Mouse (Mus musculus) lung, adult 2 months (tissue): ENCODE data around the gene Rreb1. TPM values are rescaled to one million over a fixed set of nuclear protein-coding genes. Genes with fewer than 3 reads are reported as not detected.
A peak's percentile ranks its signal among the peaks of the same experiment; 100 is the strongest.

ENCODE experiments used
- DNase-seq: peaks from one replicate; pipeline ENCODE4 v3.0.0; 2022
- H3K4me1 ChIP-seq: fragments of 200-500 bp; 2 replicates; pipeline ENCODE4 v1.6.1; 2011; ENCODE audit warnings: low read length; ENCODE audit not compliant: control insufficient read depth, insufficient read depth
- H3K4me3 ChIP-seq: fragments of 200-500 bp; replicated peaks from 2 replicates; pipeline ENCODE3; 2011; ENCODE audit warnings: low read depth, mild to moderate bottlenecking, control low read depth, low read length; ENCODE audit errors: extremely low read depth
- CTCF ChIP-seq: fragments of 200-500 bp; IDR thresholded peaks from 2 replicates; pipeline ENCODE4 v1.5.1; 2011; ENCODE audit warnings: mild to moderate bottlenecking, low read length, control low read depth; ENCODE audit not compliant: insufficient read depth
- POLR2A ChIP-seq: fragments of 200-500 bp; IDR thresholded peaks from 2 replicates; pipeline ENCODE4 v1.6.1; 2011; ENCODE audit warnings: low read depth, mild to moderate bottlenecking, control low read depth, low read length, borderline replicate concordance; ENCODE audit errors: extremely low read depth
- WGBS: fragments of 180-500 bp; shearing (Covaris S2); methylation state at CpG from one replicate; pipeline ENCODE4 v1.1.7; 2018; 5-methylcytosine and 5-hydroxymethylcytosine counted together
- polyA plus RNA-seq: library from polyadenylated mRNA; depleted of rRNA; stranded (reverse); fragments of >200 nt; gene quantifications from 2 replicates; pipeline ENCODE4 v1.2.3, GENCODE M21; 2012

The Rreb1 gene
- polyA plus RNA-seq, 1 experiment, result 23.7 TPM

DNA sequence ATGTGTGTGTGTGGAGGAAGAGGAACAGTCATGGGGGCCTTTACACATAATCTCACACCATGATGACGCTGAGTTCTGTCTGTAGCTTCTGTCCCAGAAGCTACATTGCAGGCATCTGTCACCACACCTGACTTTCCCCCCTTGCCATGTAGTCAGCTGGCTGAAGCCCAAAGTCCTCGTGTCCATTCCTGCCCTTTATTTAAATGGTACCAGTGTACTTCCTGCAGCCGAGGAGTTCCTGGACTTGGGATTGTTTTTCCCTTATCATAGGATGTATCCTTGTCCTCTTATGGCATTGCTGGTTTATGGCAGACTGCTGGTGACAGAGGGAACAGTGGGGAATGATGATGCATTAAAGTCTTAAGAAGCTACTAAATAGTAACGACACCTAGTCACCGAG lies 120.6 kb downstream of the Rreb1 start:
- peaks cover 10% of the 10 kb centered on the region for H3K4me1 ChIP-seq
- no peak overlapping the region for H3K4me3 ChIP-seq
- DNase-seq, result no peak
- TF ChIP-seq CTCF (no peak), POLR2A (no peak)
- 56% methylated on average over 5 of the region's 5 CpGs for WGBS

DNA sequence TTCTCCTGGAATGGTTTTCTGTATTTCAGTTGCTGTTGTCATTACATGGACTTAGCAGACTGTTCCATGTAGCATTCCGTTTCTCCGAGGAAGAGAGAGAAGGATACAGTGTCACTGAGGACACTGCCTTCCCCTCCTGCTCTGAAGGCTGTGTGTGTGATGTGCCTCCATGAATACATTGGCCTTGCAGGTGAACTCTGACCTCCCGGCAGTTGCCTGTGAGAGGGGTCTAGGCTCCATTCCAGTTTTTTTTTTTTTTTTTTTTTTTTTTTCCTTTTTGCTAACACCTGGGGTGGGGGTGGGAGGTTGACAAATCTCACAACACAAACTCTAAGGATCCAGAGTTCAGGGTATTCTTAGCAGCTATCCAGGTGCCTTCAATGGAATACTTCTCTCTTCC lies 124.8 kb downstream of the Rreb1 start:
- Histone ChIP-seq H3K4me3 (no peak overlapping the region), H3K4me1 (peaks cover 6% of the 10 kb centered on the region)
- no peak for DNase-seq
- TF ChIP-seq POLR2A, result no peak
- WGBS, result 73% methylated on average over 3 of the region's 3 CpGs

DNA sequence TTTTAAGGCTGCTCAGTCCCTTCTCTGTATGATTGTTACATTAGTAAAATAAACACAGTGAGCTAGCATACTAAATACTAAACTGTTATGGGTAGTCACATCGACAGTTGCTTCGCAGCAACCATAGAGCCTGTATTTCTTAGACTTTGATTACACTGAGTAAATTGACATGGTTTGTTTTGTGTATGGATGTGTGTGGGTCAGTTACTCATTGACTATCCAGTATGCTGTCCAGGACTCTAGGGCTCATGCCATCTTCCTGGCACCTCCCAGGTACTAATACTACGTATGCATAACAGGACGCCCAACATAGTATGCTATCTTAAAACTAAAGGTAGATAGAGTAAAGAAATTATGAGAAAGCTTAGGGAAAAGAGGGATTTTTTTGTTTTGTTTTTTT lies 125.3 kb downstream of the Rreb1 start:
- WGBS, result 88% methylated on average over 4 of the region's 4 CpGs
- DNase-seq, result no peak
- TF ChIP-seq CTCF (no peak), POLR2A (no peak)
- Histone ChIP-seq H3K4me1 (peaks cover 6% of the 10 kb centered on the region), H3K4me3 (no peak overlapping the region)

DNA sequence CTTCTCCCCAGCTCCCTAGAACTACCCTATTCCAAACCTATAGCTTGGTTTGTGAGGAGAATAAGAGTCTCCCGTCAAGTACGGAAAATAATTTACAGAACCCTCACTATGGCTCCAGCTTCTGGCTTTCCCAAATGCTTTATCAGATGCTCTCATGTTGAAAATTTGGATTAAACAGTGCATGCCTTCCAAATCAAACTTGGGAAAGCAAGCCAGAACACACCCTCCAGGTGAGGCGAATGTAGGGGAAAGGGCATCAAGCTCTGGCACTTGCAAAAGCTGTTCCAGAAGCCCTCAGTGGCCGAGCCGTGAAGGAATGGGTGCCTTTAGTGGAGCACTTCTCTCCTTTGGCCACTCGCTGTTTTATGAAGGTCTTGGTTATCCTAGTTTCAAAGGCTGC lies 126.2 kb downstream of the Rreb1 start:
- DNase-seq, result no peak
- Histone ChIP-seq H3K4me3 (no peak overlapping the region), H3K4me1 (peaks cover 2% of the 10 kb centered on the region; the same call in 1 of the 2 replicates)
- TF ChIP-seq POLR2A (no peak), CTCF (no peak)
- WGBS, result 64% methylated on average over 6 of the region's 6 CpGs

DNA sequence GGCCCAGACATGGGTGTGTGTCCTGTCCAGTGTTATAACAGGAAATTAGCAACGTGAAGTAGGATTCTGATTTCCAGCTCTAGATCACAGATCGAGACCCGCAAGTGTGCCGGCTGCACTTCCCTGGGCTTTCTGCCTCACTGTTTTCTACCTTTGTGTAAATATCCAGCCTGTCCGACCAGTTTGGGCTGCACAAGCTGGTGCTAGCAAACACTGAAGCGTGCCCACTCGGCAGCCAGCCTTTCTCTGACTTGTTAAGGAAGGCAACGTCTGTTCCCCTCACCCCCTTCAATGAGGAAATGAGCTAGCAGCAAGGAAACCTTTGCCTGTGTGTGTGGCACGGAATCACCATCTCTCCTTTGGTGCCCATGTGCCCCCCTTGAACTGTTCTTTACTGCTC lies 129.9 kb downstream of the Rreb1 start:
- 62% methylated on average over 9 of the region's 9 CpGs for WGBS
- no peak for TF ChIP-seq CTCF
- TF ChIP-seq POLR2A, result no peak
- DNase-seq, result peak; percentile 55
- H3K4me3 ChIP-seq, result no peak overlapping the region
- H3K4me1 ChIP-seq, result peaks cover 16% of the 10 kb centered on the region

DNA sequence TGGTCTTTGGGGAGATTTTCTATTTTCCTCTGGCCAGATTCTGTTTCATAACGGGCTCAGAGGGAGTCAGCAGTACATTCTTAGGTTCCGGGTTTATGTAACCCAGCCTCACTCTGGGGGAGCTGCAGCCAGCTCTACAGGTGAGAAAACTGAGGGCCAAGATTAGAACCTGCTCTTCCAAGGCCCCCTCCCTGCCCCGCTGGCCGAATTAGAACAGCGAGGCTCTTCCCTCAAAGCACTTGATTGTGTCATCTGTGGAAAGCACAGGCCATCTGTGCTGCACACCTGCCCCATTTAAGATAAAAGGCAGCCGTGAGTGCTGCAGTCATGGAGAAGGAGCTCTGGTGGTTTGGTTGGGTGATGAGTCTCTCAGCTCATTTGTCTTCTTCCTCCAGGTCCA lies 130.3 kb downstream of the Rreb1 start:
- H3K4me3 ChIP-seq, result no peak overlapping the region
- H3K4me1 ChIP-seq, result peaks cover 16% of the 10 kb centered on the region
- 65% methylated on average over 6 of the region's 6 CpGs for WGBS
- no peak for DNase-seq
- no peak for TF ChIP-seq CTCF
- TF ChIP-seq POLR2A, result no peak

DNA sequence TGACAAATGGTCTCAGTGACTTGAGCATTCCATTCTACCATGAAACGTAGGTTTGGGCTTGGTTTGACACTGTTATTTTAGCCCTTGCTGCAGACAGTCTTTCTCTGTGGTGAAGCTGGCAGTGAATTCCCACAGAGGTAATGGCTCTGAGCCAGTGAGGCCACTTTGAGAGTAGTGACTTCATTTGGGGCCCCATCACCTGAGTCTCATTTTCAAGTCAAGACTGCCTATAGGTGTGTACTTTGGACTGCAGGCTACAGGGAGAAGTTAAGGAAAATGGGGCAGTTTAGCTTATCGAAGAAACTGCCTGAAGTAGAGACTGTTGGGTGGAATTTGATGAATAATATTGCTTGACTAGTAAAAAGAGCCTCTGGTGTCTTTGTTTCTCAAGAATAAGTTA lies 131.0 kb downstream of the Rreb1 start:
- no peak overlapping the region for H3K4me3 ChIP-seq
- H3K4me1 ChIP-seq, result peaks cover 16% of the 10 kb centered on the region
- WGBS, result 72% methylated on average over 2 of the region's 2 CpGs
- DNase-seq, result no peak
- no peak for TF ChIP-seq CTCF
- no peak for TF ChIP-seq POLR2A

DNA sequence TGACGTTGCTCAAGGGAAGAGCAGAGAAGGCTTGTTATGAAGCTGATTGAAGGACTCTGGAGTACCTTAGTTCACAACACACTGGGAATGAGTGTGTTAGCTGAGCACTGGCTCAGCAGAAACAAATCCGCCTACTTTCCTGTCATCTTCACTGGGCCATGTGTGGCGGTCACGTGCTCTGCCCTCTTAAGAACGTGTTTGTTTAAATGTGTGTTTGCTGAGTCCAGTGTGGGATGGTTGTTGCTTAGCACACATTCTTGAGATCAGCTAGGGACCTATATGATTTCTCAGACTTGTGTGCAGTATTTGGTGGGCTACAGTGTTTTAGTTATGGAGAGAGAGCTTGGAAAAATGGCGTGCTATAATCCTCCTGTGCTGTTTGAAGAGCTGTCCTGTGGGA lies 133.8 kb downstream of the Rreb1 start:
- Histone ChIP-seq H3K4me3 (no peak overlapping the region), H3K4me1 (peaks cover 14% of the 10 kb centered on the region)
- no peak for TF ChIP-seq CTCF
- no peak for TF ChIP-seq POLR2A
- peak; percentile 48 for DNase-seq
- WGBS, result 40% methylated on average over 6 of the region's 6 CpGs

DNA sequence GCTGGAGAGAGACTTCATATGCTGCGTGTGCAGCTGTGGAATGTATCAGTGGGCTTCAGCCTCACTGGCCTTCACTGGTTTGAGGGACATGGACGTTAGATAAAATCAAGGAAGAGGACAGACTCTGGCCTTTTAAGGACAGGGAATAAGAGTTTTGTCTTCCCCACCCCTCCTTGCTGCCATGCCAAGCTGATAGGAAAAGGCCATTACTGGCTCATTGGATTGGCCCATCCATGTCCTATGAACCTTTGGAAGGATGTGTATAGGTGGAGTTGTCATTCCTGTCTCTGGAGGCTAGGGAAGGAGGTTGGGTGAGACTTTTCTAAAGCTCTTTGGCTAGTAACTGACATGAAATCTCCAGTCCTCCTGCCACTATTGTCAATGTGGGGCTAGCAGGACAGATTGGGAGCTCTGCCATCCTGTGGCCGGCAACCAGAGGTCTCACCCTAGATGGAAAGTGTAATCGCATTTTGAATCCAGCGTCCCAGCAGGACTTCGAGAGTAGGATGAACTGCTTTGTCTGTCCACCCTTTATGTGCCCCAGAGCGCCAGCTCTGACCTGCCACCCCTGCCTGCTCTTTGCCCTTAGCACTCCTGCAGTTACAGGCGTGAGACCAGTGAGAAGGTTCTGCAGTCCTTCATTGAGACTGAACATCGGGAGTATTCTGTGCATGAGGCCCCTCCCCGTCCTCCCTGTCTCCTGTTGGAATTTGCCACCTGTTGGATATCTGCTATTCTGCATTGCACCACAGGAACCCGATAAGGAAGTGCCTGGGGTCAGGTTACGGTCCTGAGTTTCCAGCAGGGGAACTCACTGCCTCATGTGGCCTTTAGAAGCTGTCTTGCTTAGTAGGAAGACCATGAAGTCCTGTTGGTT lies 134.6 kb downstream of the Rreb1 start:
- no peak overlapping the region for H3K4me3 ChIP-seq
- TF ChIP-seq POLR2A (no peak), CTCF (no peak)
- WGBS, result 55% methylated on average over 12 of the region's 12 CpGs
- peaks cover 14% of the 10 kb centered on the region for H3K4me1 ChIP-seq
- no peak for DNase-seq

DNA sequence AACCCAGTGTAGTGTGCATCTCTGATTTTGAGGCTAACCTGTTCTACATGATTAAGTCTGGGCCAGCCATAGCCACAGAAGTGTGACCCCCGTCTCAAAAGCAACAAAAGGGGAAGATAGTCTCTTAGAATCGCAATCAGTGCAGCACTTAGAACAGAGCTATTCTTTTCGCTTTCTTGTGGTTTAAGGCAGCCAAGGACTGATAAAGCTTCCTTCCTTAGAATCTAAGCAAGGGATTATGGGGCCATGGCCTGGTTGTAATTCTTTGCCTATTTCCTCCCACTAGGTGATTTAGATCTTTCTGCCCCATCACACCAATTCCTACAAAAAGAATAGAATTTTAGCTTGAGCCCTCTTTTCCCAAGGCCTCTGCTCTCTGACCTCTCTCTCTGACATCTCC lies 135.8 kb downstream of the Rreb1 start:
- DNase-seq, result no peak
- no peak for TF ChIP-seq CTCF
- TF ChIP-seq POLR2A, result no peak
- 69% methylated on average over 3 of the region's 3 CpGs for WGBS
- H3K4me3 ChIP-seq, result no peak overlapping the region
- peaks cover 14% of the 10 kb centered on the region for H3K4me1 ChIP-seq
